Mouse (Mus musculus) ES-E14 (cell line): ENCODE results near the gene Rnpep. TPM values are rescaled to one million over a fixed set of nuclear protein-coding genes. Genes with fewer than 3 reads are reported as not detected.

Source experiments
- DNase-seq: peaks from one replicate; pipeline ENCODE4 v3.0.0-alpha.2; 2013; ENCODE audit warnings: low read depth, low spot score
- H3K27ac ChIP-seq: 2 replicates; pipeline ENCODE4 v1.5.1; 2012; ENCODE audit warnings: low read depth, mild to moderate bottlenecking, low read length, moderate library complexity, mixed read lengths; ENCODE audit not compliant: poor library complexity, insufficient read depth, severe bottlenecking
- H3K36me3 ChIP-seq: 2 replicates; pipeline ENCODE4 v1.6.1; 2012; ENCODE audit warnings: mild to moderate bottlenecking, low read length, moderate library complexity, mixed read lengths; ENCODE audit not compliant: control insufficient read depth, poor library complexity, insufficient read depth, severe bottlenecking
- H3K4me1 ChIP-seq, 2 experiments: fragments of 150-350 bp in 1 of 2; sonication (generic) in 1 of 2; 2 replicates each; pipeline ENCODE4 v1.6.1; 2012; ENCODE audit warnings: low read length in 2 of 2, mild to moderate bottlenecking in 1 of 2, mixed read lengths in 1 of 2; ENCODE audit not compliant: control insufficient read depth in 2 of 2, insufficient read depth in 2 of 2, poor library complexity in 1 of 2
- H3K4me3 ChIP-seq, 2 experiments: fragments of 150-350 bp in 1 of 2; sonication (generic) in 1 of 2; 2 replicates each; pipeline ENCODE4 v1.5.1; 2012; ENCODE audit warnings: low read length in 2 of 2, low read depth in 1 of 2, mild to moderate bottlenecking in 1 of 2, mixed read lengths in 1 of 2; ENCODE audit not compliant: insufficient read depth in 1 of 2, poor library complexity in 1 of 2, severe bottlenecking in 1 of 2
- H3K9ac ChIP-seq: 2 replicates; pipeline ENCODE4 v1.6.1; 2012; ENCODE audit warnings: low read depth, mild to moderate bottlenecking, low read length, mixed read lengths; ENCODE audit not compliant: poor library complexity, insufficient read depth, severe bottlenecking
- H3K9me3 ChIP-seq: fragments of 150-350 bp; sonication (generic); 2 replicates; pipeline ENCODE4 v1.6.1; 2012; ENCODE audit warnings: low read depth, mild to moderate bottlenecking, low read length; ENCODE audit not compliant: control insufficient read depth, insufficient read depth
- CHD2 ChIP-seq: IDR thresholded peaks from 2 replicates; pipeline ENCODE4 v1.6.1; 2014; ENCODE audit warnings: mild to moderate bottlenecking, low read depth, low read length, inconsistent platforms
- HCFC1 ChIP-seq: IDR thresholded peaks from 2 replicates; pipeline ENCODE4 v1.6.1; 2012; ENCODE audit warnings: low read length, inconsistent platforms, borderline replicate concordance; ENCODE audit not compliant: insufficient read depth
- MAFK ChIP-seq: IDR thresholded peaks from 2 replicates; pipeline ENCODE4 v1.6.1; 2014; ENCODE audit warnings: mild to moderate bottlenecking, low read depth, low read length, inconsistent platforms; ENCODE audit not compliant: insufficient read depth
- ZC3H11A ChIP-seq: IDR thresholded peaks from 2 replicates; pipeline ENCODE4 v1.6.1; 2012; ENCODE audit warnings: low read depth, mild to moderate bottlenecking, inconsistent platforms, low read length, borderline replicate concordance
- ZNF384 ChIP-seq: IDR thresholded peaks from 2 replicates; pipeline ENCODE4 v1.6.1; 2012; ENCODE audit warnings: low read depth, low read length, inconsistent platforms
- in situ Hi-C, 2 experiments: fragments of 600-800 bp; cut with MboI; formaldehyde crosslinking; loops; one replicate each; pipeline ENCODE4 v1.15.1; 2025; ENCODE audit warnings: low sequenced_read_pairs in 2 of 2, inconsistent platforms in 1 of 2; ENCODE audit not compliant: unreplicated experiment in 2 of 2
- total RNA-seq: library from RNA; depleted of rRNA; stranded (reverse); fragments of 300-350 nt; gene quantifications from 2 replicates; pipeline ENCODE4 v1.2.3, GENCODE M21; 2012

Gene Rnpep
- total RNA-seq, 1 experiment, result 21.8 TPM

- DNase-seq, result no peak
- TF ChIP-seq ZC3H11A (no peak), HCFC1 (no peak)
- Histone ChIP-seq H3K9ac (no peak overlapping the region), H3K36me3 (peaks cover 13% of the 10 kb centered on the region; the same call in 1 of the 2 replicates), H3K4me3 (no peak overlapping the region), H3K9me3 (no peaks in the 10 kb centered on the region), H3K27ac (no peak overlapping the region), H3K4me1 (peaks cover 0 to 20% of the 10 kb centered on the region in 2 experiments; a peak in 2 of 4 replicates)
- in situ Hi-C loops, result loop anchor here in 1 of 2 experiments (10.0 kb wide), 1 partner anchor 89 kb away; no protein-coding TSS in a partner anchor
Observed at GRCm38 (mm10) chr1:135263316-135263715, 20.6 kb downstream of the Rnpep start.

DNA sequence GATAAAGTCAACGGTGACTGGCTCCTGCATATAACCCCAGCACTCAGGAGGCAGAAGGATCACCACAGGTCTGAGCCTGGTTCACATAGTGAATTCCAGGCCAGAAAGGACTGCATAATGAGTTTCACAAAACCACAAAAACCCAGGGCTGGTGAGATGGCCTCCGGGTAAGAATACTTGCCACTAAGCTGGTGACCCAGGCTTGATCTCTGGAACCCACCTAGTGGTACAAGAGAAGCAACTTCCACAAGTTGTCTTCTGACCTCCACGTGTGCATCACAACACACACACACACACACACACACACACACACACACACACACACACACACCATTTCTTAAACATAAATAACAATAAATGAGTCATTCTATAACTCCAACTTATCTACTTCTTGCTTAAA, 21.6 kb downstream of the Rnpep start:
- H3K9ac ChIP-seq, result no peak overlapping the region
- in situ Hi-C loops, result loop anchor here in 1 of 2 experiments (10.0 kb wide), 1 partner anchor 88 kb away; no protein-coding TSS in a partner anchor
- H3K4me3 ChIP-seq, result no peak overlapping the region
- no peak for DNase-seq
- H3K27ac ChIP-seq, result no peak overlapping the region
- no peak for TF ChIP-seq MAFK
- TF ChIP-seq ZC3H11A, result no peak
- no peak for TF ChIP-seq CHD2
- TF ChIP-seq HCFC1, result no peak
- no peak for TF ChIP-seq ZNF384
- H3K9me3 ChIP-seq, result no peaks in the 10 kb centered on the region
- peaks cover 0 to 20% of the 10 kb centered on the region in 2 experiments; a peak in 2 of 4 replicates for H3K4me1 ChIP-seq
- H3K36me3 ChIP-seq, result peaks cover 13% of the 10 kb centered on the region; the same call in 1 of the 2 replicates

DNA sequence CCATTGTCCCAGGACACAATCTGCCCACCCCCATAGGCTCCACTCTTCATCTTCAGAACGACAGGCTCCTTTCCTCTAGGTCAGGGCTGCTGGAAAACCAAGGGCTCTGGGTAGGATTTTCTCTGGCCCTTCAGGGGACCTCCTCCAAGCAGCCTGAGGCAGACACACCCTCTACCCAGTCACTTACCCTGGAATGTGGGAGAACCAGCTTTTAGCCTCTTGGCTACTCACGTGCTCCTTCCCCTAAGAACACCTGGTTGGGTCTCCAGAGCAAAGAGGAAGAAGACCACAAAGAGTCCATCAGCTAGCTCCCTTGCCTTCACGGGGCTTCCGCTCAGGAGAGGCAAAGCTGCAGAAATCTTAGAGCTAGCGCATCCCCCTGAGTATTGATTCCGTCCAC, 23.0 kb downstream of the Rnpep start:
- no peak; the same call in 1 of the 2 replicates for TF ChIP-seq CHD2
- no peak for TF ChIP-seq ZNF384
- TF ChIP-seq HCFC1, result no peak
- no peak for TF ChIP-seq ZC3H11A
- no peak for TF ChIP-seq MAFK
- Histone ChIP-seq H3K4me1 (peaks cover 0 to 20% of the 10 kb centered on the region in 2 experiments; a peak in 2 of 4 replicates), H3K36me3 (peaks cover 23% of the 10 kb centered on the region), H3K9ac (peak overlapping the region; percentile 56; the same call in 1 of the 2 replicates), H3K27ac (peak overlapping the region; percentile 80), H3K4me3 (no peak overlapping the region), H3K9me3 (no peaks in the 10 kb centered on the region)
- in situ Hi-C loops, result loop anchor here in 1 of 2 experiments (10.0 kb wide), 1 partner anchor 86 kb away; no protein-coding TSS in a partner anchor
- DNase-seq, result no peak

DNA sequence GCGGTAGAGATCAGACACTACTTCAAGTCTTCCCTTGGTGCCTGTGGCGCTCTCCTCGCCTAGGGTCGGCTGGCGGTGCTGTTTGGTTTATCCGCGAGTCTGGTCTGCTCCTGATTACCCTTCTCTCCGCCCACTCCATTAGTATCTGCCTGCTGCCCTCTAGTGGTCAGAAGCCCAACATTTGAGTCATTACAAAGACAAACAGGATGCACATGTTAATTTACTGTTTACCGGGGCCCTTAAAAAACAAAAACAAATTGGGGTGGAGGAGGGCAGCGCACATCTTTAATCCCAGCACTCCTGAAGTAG, 24.8 kb downstream of the Rnpep start:
- peak; percentile 95 for DNase-seq
- Histone ChIP-seq H3K4me1 (peaks cover 0 to 22% of the 10 kb centered on the region in 2 experiments; a peak in 2 of 4 replicates), H3K9me3 (no peaks in the 10 kb centered on the region), H3K4me3 (peak overlapping the region; percentile 67 to 69), H3K36me3 (peaks cover 35% of the 10 kb centered on the region), H3K27ac (peak overlapping the region; percentile 50), H3K9ac (peak overlapping the region; percentile 58)
- TF ChIP-seq ZNF384 (no peak), CHD2 (no peak), MAFK (no peak), ZC3H11A (peak; percentile 80; the same call in 1 of the 2 replicates)
- in situ Hi-C loops, result loop anchor here in 1 of 2 experiments (5.0 kb wide), 1 partner anchor 87 kb away; no protein-coding TSS in a partner anchor
